Mouse (Mus musculus): ENCODE results near the gene Trim37.

The Trim37 gene

DNA sequence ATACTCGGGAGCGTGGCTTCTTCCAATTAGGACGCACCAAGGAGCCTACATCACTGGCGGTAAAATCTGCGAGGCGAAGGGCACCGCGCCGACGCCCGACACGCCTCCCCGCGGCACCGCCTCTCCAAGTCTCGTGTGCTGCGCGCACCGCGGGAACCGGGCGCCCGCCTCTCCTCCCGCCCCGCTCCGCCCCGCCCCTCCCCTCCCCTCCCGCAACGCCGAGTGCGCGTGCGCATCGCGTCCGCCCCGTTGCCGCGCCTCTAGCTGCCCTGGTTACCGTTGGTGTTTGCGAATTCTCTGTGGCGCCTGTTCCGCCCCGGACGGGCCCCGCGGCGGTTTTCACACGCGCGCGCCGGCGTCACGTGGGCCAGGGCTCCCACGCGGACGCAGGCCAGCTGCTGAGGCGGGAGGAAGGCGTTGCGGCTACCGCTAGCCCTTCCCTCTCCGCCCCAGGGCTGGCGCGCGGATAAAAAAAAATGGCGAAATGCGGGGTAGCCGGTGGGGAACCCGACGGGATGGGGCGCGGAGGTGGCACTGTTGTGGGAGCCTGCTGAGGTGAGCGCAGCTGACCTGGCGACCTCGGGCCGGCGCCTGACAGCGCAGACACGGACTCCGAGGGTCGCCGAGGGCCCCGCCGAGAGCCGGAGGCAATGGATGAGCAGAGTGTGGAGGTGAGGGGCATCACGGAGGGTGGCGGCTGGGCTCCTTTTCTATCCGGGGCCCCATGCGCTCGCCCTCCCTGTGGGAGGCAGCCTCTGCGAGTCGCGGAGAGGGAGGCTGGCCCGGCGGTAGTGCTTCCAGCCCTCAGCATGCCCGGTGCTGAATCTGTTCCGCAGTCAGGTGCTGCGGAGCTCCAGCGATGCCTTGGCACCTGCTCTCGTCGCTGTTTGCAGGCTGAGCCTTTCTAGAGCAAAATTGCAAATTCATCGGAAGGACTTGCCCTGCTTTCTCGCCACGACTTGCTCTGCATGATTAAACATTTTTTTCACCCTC, at the start of gene Trim37:
Gene Trim37, plus strand, starts transcription at position 254 of the 993 bp plus-strand sequence.
- peak; percentile 89 for DNase-seq (ENCODE audit: low read depth, low spot score)

DNA sequence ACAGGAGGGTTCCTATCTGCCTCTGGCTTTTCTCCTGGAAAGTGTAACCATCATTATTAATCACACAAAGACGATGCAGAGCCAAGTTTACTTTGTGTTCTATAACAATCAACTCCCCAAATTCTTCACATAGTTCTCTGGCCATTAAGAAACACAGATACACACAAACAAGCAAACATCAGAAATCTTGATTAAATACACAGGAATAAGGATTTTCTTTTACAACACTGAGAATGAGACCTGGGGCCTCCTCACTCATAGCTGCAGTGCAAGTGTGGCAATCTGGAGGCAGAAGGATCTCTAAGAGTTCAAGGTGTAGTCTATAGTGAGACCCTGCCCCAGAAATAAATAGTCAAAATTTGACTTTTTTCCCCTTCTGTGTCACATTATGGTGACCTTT, 43.2 kb upstream of the Trim37 start:
- no peak for DNase-seq (ENCODE audit: low read depth, low spot score)

DNA sequence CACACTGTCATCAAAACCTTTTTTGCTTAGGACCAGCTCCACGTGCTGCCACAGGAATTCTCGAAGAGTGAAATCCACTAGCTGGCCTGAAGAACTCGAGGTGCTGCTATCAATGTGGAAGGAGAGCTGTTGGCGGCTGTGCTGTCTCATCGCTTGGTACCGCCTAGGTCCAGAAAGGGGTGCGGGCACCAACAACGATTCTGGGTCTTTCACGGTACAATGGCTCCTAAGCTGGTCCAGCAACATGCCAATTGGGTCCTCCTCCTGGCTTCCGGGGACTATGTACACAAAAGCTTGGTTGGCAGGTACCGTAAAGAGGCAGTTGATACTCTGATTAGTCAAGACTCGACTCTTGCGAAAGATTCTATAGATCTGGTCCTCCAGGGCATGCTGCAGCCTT, 41.4 kb upstream of the Trim37 start:
- DNase-seq (ENCODE audit: low read depth, low spot score) = no peak

DNA sequence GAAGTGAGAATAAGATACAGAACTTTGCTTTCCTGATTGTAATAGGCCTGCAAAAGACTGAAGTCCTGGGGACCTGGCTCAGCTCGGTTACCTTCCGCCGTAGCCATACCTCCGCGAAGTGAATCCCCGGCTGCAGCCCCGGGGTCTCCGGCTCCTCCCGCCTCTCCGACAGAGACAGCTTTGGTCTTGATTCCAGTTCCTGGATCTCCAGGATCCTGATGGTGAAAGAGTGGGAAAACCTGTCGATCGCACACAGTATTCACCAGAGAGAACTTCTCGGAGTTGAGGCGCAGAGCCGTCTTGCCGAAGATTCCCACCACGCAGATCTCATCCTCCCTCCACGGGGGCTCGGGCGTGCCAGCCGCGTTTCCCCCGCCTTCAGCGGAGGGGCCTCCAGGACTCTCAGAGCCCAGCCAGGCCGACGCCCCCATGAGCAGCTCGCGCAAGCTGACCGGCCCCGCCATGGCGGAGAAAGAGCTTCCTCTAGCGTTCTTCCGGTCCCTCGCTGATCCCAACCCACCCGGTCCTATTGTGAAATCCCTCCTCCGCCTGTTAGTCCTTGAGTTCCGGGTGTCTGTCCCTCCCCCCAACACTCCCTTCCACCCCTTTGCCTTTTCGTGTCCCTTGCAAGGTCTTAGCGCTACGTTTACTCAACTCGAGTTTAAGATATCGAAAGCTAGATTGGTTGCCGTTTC, 40.4 kb upstream of the Trim37 start, which contains the start of gene Smg8:
Gene Smg8, minus strand, starts transcription at position 485 of the 695 bp plus-strand sequence.
- peak; percentile 73 for DNase-seq (ENCODE audit: low read depth, low spot score)

DNA sequence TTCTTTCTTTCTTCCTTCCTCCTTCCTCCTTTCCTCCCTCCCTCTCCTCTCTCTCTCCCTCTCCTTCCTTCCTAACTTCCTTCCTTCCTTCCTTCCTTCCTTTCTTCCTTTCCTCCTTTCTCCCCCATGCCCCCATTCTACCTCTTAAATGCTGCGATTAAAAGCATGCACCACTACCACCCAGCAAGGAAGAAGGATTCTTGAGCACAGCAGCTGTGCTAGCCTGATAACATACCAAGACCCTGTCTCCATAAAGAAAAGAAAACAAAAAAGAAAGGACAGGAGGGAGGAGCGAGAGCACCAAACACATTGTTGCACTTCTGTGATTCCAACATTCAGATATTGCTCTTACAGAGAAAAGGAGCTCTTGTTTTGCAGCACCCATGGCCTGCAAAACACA, 39.7 kb upstream of the Trim37 start:
- no peak for DNase-seq (ENCODE audit: low read depth, low spot score)

DNA sequence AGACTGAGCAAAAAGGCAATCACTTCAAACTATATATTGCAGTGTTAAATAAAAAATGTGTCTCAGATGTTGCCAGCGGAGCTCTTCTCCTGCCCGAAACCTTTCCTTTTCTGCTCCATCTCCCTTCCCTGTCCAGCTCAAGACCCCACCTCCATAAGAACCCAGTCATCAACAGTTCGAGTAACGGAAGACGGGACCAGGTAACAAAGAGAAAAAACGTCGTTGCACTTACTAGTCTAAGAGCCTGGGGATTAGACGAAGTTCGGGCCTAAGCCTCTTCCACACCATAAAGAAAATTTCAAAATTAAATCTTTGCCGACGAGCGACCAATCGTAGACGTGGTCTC, 18.5 kb upstream of the Trim37 start, which contains the start of gene Prr11:
Gene Prr11, minus strand, starts transcription at position 300 of the 346 bp plus-strand sequence.
- no peak for DNase-seq (ENCODE audit: low read depth, low spot score)

DNA sequence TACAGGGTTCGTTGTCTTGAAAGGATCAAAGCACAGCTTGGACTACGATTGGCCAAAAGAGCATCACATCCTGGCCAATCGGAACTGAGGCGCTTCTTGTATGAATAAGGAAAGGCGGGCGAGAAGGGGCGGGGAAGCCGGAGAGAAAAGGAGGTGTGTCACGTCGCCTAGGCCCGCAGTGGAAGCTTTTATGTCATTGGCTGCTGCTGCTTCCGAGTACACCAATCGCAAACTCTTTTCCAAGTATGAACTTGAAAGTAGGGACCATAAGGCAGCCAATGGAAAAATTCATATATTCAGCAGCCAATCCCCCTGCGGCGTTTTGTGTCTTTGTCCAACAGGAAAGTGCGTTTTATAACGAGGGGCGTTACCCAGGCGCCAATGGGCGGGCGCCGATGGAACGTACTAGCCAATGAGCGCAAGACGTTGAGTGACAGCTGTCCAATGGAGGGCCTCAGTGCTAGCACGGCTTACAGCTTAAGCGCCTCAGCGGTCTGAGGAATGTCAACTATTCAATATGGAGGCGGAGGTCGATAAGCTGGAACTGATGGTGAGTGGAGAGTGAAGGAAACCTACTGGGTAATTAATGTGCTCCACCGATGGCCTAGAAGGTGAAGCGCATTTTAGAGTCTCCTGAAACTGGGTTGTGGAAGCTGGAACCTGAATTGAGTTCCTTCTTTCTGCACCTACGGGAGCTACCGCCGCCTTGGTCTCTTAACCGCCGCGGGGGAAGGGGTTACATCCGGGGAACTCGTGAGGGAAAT, 17.9 kb upstream of the Trim37 start, which contains the start of gene Ska2:
Gene Ska2, plus strand, starts transcription at position 480 of the 764 bp plus-strand sequence.
- DNase-seq (ENCODE audit: low read depth, low spot score) = peak; percentile 100

DNA sequence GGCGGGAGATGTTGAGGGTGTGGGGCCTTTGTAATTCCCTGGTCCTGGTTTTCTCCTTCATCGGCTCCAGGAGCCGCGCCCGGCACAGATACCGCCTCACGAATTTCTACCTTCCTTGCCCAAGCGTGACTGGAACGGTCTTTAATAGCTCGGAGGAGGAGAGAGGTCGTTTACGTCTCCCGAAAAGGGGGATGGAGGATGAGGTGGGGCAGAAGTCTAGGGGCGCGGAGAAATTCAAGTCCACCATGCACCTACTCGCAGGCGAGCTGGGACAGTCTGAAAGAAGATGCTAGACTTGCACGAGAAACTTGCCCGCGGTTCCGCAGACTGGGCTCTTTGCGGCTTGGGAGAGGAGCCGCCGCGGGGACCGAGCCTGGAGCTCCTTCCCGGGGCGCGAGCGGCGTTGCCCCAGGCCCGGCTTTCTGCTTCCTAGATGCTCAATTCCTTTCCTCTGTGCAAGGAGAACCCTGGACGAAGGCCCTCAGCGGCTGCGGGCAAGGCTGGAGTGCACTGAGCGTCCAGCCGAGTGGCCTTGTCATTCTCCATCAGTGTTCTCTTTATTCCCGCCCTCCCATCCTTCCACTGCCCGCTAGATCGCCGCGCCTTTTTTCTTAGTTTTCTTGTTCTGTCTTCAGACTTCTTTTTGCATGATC, 17.2 kb upstream of the Trim37 start:
- DNase-seq (ENCODE audit: low read depth, low spot score) = no peak

DNA sequence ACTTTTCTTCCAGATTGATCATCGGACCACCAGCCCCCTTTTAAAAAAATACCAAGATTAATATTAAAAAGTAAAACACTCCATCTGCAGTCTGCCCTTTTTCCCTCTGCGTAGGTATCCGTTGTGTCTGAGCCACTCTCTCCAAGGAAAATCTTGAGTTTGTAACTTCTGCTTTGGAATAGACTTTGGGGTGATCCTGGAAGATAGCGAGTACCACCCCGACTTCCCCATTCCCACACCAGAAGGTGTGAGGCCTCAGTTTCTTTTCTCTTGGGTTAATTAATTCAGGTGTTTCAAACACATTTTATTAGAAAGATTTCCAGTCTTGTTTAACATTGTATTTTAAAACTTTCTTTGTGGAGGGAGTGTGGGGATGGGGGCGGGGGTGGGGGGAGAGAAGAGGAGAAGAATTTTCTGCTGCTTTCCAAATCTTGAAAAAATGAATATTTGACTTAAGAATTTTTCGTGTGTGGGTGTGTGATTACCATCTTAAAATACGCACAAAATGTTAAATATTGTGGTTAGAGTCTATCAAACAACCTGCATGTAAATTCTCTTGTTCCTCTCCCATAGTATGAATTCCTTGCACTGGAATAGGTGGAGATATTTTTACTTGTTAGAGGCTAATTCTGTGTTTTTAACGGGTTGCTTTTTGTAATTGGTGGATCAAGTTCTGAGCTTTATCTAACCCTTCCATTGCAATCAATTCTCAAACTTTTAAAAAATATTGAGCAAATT, 16.5 kb upstream of the Trim37 start:
- DNase-seq (ENCODE audit: low read depth, low spot score) = no peak

DNA sequence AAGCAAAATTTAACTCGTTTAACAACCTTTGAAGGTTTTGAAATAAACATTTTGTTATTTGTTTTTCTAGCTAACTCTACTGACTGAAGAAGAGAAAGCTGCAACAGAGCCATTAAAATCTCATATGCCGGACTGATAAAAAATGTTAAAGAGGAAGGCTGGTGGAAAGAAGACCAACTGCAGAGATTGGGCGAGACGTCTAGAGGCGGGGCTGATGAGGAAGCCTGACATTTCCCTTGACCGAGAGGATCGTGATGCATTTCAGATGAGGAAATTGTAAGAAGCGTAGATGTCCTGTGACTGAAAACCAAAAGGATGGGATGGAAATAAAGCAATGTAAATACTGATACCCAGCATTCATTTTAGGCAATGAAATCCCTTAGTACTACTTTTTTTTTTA, 5.0 kb upstream of the Trim37 start:
- DNase-seq (ENCODE audit: low read depth, low spot score) = no peak

DNA sequence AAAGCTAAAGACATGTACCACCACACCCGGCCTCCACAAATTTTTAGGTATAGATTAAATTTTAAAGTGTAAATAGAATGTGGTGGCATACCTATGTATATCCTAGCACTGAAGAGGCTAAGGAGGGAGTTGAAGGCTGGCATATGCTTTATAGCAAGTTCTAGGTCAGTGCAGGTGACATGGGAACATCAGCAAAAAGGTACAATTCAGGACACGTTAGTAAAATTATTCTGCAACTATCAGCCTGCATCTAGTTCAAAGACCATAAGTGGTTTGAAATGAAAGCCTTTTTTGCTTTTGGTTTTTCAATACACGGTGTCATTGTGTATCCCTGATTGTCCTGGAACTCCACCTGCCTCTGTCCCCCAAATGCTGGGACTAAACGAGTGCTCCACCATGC, 1.3 kb upstream of the Trim37 start:
- no peak for DNase-seq (ENCODE audit: low read depth, low spot score)

DNA sequence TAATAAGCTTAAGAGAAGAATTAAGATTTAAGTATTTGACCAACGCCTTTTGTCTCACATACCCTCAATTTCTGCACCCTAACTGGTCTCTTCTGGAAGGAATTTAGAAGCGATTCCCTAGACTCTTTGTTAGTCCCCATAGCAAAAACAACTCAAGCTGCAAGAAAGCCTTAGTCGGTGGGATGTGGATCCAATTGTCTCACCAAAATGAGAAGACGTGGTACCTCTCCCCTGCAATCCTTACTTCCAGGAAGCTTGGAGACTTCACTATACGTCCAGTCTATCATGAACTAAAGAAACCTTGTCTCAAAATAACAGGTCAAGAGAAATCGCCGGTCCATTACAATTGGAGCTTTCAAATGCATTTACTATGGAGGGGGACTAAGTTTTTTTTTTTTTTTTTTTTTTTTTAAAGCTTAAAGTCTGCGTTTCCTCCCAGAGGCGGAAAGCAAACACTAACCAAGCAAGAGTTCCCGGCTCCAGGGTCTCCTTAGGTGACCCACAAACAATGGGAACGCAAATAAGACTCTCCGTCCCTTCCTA, 525 bp upstream of the Trim37 start:
- DNase-seq (ENCODE audit: low read depth, low spot score) = no peak

DNA sequence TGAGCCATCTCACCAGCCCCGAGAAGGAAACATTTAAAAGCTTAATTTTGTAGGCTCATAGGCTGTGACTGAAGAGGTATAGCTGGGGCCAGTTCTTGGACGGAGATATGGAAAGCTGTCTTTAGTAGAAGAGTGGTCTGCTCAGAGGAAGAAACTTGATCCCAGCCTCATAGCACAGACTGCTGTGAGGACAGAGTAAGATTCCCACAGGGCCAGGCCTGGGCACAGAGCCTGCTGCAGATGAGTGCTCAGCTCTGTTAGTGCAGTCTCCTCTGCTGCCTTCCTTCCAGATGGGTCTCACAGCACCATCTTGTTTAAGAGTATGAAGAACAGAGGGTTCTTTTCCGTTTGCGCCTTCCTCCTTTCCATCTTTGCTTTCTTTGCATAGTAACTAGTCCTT, 9.4 kb downstream of the Trim37 start:
- no peak for DNase-seq (ENCODE audit: low read depth, low spot score)

DNA sequence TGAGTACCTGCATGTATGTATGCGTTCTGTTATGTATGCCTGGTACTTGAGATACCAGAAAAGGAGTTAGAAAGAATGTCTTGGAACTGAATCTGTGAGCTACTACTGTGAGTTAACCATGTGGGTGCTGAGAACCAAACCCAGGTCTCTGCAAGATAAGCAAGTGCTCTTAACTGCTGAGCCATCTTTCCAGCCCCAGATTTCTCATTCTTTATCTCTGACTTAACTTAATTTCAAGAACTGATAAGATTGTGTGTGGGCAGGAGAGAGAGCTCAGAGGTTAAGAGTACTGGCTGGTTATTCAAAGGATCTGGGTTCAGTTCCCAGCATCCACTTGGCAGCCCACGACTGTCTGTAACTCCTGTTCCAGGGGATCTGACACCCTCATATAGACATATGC, 31.1 kb downstream of the Trim37 start:
- DNase-seq (ENCODE audit: low read depth, low spot score) = no peak

DNA sequence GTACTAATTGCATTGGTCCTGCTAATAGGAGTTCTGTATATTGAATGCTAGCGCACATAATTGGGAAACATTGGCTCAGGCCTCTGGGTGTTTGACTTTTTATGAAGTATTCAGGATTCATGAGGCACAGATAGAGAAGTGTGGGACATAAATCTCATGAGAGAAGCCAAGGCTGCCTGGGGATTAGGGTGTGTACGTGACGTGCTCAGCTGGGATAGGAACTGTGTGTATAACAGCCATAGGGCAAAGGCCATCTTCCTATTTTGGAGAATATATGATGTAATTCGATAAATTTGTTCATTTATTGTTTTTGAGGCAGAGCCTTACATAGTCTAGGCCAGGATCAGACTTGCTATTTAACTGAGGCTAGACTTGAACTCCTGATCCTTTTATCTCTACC, 35.8 kb downstream of the Trim37 start:
- no peak for DNase-seq (ENCODE audit: low read depth, low spot score)

DNA sequence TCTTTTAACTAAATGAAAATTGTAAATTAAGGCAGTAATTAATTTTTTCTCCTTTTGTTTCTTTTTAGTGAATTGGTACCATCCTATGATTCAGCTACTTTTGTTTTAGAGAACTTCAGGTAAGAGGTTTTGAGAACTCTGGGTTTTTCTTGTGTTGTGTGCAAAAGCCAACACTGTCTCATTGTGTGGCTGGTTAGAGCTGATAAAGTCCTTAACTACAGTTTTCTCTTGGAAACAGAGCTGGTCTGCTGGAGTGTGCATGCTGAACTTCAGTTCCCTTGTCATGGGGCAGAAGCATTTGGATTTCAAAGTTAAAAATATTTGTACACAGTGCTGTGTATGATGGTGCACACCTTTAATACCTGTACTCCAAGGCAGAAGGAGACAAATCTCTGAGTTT, 36.9 kb downstream of the Trim37 start:
- DNase-seq (ENCODE audit: low read depth, low spot score) = no peak

DNA sequence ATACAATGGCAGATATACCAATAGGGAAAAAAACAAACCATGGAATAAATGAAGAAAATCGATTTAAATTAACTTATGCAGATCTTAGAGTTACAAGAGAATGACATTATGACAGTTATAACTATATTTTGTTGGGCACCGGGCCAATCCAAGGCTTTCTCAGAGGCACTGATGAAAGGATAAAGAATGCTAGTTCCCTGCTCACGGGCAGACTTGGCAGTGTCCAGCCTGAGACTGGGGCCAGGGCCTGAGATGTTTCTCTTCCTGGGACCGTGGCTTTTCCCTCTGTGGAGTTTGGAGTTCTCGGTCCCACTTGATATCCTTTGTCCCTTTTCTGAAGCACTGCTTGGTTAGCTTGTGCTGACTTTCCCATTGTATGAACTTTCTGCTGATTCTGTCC, 46.7 kb downstream of the Trim37 start:
- DNase-seq (ENCODE audit: low read depth, low spot score) = no peak

DNA sequence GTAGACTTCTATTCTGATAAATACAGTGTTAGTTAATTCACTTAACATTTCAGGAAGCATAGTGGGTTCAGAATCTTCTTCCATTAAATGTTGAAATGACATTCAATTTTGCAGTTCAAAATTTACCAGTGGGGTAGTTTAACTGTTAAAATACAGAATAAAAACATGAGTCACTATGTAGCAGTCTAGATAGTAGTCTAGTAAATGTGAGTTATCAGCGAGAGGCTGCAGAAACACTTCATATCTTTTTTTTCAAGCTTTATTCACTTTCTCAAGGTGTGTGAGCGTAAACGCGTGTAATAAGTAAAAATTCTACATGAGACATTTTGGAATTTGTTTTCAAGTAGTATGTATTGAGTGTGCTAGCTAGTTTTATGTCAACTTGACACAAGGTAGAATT, 48.2 kb downstream of the Trim37 start:
- no peak for DNase-seq (ENCODE audit: low read depth, low spot score)

DNA sequence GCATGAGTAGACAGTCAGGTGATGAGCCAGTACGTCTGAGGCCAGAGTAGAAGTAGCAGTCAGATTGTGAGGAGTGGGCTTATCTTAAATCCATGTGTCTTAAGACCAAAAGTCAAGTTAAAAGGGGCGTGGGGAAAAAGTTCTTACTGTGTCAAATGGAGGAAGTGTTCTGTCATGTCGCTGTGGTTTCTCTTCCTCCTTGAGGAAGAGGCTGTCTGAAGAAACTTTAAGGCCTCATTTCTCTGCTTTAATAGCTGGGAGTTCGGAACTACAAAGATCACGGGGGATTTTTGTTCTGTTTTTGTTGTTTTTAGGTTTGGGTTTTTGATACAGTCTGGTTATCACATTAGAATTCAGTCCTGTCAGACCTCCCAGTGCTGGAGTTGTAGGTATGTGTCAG, 85.4 kb downstream of the Trim37 start:
- DNase-seq (ENCODE audit: low read depth, low spot score) = no peak

DNA sequence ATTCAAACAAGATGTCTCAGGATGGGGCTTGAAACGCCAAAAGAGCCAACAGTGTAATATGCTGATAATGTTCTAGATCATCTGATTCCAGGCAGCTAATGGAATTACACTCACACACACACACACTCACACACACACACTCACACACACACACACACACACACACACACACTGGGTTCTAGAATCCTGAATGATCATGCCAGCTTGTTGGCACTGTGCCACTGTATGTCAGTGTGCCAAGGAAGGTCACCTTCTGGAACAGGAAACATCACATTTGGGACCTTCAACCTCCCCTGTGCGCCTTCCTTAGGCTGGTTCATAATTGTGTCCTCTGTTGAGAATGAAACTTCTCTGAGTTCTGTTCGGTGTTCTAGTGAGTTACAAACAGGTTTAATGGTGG, 95.8 kb downstream of the Trim37 start:
- no peak for DNase-seq (ENCODE audit: low read depth, low spot score)

Measured in WW6 (cell line).